Mouse (Mus musculus): Measurements from ENCODE around the gene Slc17a4. TPM values are rescaled to one million over a fixed set of nuclear protein-coding genes. Genes with fewer than 3 reads are reported as not detected.

Gene Slc17a4
- polyA plus RNA-seq, 1 experiment from 2014 or later = not detected

DNA sequence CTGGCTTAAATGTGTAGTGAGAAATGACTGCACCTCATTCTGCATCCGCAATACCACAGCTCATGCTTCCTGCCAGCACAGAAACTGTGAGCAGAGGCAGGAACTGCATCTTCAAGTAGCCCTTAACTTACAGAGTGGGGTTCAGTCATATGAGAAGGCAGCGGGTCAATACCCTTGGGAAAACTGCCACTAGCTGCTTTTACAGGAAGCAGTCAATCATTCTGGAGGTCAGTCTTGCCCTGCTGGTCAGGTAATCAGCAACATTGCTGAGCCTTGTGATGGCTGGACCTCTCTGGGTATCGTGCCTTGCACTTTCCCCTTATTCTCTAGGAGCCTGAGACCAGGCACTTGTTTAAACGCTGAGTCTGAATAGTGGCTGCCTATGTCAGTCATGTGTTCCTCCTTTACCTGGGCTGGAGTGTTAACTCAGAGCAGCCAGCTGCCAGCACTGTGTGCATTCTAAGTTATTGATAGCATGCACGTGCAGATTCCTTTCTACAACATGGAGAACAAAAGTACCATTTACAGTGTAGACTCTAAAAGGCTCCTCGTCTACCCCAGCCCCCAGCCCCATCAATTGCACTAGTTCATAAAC lies 25.7 kb downstream of the Slc17a4 start:
- 35% methylated on average over 6 of the region's 6 CpGs for WGBS
- Histone ChIP-seq H3K9ac (no peak overlapping the region), H3K27me3 (no peaks in the 10 kb centered on the region), H3K9me3 (no peaks in the 10 kb centered on the region), H3K27ac (no peak overlapping the region), H3K4me2 (replicated peaks) (no peak overlapping the region), H3K36me3 (no peaks in the 10 kb centered on the region), H3K4me3 (no peak overlapping the region), H3K4me1 (0 out of 2 replicates have a peak, but pooled peaks cover 6% of the 10 kb centered on the region)
- ATAC-seq (ENCODE audit: insufficient number of reproducible peaks, insufficient read depth, low FRiP score, low TSS enrichment) = no peak

DNA sequence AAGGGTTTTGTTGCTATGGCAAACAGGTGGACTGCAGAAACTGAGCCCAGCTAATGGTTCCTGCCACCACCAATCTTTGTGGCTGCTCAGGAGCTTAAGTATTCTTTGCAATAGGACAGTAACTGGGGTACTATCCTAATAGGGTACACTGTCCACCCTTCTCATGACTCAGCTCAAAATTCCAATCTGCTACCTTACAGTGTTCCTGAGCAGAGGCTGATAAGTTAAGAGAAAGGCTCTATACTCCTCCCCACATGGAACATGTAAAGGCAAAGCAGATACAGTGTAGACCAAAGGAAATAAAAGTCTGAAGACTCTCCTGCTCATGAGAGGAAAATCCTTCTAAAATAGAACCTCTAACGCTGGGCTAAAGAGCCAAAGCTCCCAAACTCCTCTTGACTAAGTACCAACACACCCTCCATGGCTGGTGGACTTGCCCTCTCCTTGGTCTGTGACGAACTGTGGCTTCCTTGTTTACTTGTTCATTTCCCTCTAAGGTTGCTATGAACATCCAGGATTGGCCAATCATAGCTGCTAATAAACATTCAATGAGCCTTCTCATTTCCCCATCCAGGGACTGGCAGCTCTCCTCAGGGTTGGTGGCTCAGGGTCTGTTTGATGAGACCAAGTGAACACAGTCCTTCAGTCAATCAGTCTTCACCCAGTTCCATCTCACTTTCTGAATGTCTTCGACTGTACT lies 27.6 kb downstream of the Slc17a4 start:
- Histone ChIP-seq H3K9me3 (no peaks in the 10 kb centered on the region), H3K4me2 (replicated peaks) (no peak overlapping the region), H3K36me3 (no peaks in the 10 kb centered on the region), H3K27me3 (no peaks in the 10 kb centered on the region), H3K27ac (no peak overlapping the region), H3K4me3 (no peak overlapping the region), H3K4me1 (0 out of 2 replicates have a peak, but pooled peaks cover 6% of the 10 kb centered on the region), H3K9ac (no peak overlapping the region)
- 80% methylated on average over 3 of the region's 3 CpGs for WGBS
- ATAC-seq (ENCODE audit: insufficient number of reproducible peaks, insufficient read depth, low FRiP score, low TSS enrichment) = no peak

DNA sequence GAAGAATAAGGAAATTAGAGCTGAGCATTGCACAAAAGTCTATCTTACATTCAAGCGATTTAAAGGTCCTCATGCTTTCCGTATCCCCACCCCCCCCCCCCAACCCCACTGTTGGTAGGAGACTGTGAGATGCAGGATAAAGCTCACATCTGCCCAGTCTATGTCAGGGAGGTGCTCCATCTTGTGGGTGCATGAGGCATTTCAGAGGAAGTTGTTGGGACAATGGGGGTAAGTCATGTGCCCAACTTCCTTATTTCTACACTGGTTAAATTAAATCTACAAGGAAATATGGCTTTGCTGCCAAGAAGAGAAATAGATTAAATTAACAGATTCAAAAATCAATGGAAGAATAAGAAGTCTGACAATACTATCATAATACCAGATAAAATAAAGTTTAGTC lies 29.3 kb downstream of the Slc17a4 start:
- H3K27me3 ChIP-seq = no peaks in the 10 kb centered on the region
- H3K4me1 ChIP-seq = 0 out of 2 replicates have a peak, but pooled peaks cover 6% of the 10 kb centered on the region
- WGBS = 46% methylated on average over 2 of the region's 2 CpGs
- no peak overlapping the region for H3K4me2 ChIP-seq (replicated peaks)
- H3K36me3 ChIP-seq = no peaks in the 10 kb centered on the region
- no peak overlapping the region for H3K9ac ChIP-seq
- H3K9me3 ChIP-seq = no peaks in the 10 kb centered on the region
- ATAC-seq (ENCODE audit: insufficient number of reproducible peaks, insufficient read depth, low FRiP score, low TSS enrichment) = no peak
- H3K27ac ChIP-seq = no peak overlapping the region
- H3K4me3 ChIP-seq = no peak overlapping the region

DNA sequence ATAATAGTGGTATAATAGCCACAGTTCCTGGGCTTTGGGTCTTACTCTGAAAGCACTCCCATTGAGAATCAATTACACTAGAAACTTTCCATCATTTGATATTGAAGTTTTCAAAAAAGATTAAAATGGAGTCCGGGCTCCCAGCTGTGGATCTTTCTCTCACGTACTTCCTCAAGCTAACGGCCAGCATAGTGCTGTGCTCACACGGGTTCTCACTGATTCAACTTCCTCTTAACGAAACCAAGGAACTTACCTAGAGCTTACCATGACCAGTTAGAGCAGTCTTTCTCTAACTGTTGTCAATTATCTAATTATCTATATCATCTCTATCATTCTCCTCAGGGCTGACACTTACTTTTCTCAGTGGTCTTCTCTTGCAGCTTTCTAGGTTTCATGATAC lies 35.2 kb downstream of the Slc17a4 start:
- H3K4me1 ChIP-seq = no peaks in the 10 kb centered on the region
- WGBS = 83% methylated on average over 5 of the region's 5 CpGs
- no peaks in the 10 kb centered on the region for H3K36me3 ChIP-seq
- H3K9ac ChIP-seq = no peak overlapping the region
- H3K27me3 ChIP-seq = no peaks in the 10 kb centered on the region
- no peaks in the 10 kb centered on the region for H3K9me3 ChIP-seq
- H3K4me2 ChIP-seq (replicated peaks) = no peak overlapping the region
- ATAC-seq (ENCODE audit: insufficient number of reproducible peaks, insufficient read depth, low FRiP score, low TSS enrichment) = no peak
- H3K4me3 ChIP-seq = no peak overlapping the region
- no peak overlapping the region for H3K27ac ChIP-seq

DNA sequence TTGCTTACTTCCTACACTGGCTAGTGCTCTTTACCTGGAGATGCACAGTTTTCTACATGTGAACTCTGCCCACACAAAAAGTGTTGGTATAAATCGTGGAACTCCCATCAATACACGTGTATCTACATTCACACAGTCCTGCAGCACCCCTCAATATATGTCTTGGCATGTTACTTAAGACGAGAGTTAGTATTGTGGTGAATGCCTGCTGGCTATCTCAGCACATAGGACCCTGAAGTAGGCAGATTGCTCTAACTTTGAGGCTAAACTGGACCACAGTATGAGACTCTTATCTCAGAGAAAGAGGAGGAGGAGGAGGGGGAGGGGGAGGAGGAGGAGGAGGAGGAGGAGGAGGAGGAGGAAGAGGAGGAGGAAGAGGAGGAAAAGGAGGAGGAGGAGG lies 35.7 kb downstream of the Slc17a4 start:
- Histone ChIP-seq H3K4me1 (no peaks in the 10 kb centered on the region), H3K4me2 (replicated peaks) (no peak overlapping the region), H3K27me3 (no peaks in the 10 kb centered on the region), H3K4me3 (no peak overlapping the region), H3K9me3 (no peaks in the 10 kb centered on the region), H3K36me3 (no peaks in the 10 kb centered on the region), H3K9ac (no peak overlapping the region), H3K27ac (no peak overlapping the region)
- 82% methylated on average over 3 of the region's 3 CpGs for WGBS
- no peak for ATAC-seq (ENCODE audit: insufficient number of reproducible peaks, insufficient read depth, low FRiP score, low TSS enrichment)

DNA sequence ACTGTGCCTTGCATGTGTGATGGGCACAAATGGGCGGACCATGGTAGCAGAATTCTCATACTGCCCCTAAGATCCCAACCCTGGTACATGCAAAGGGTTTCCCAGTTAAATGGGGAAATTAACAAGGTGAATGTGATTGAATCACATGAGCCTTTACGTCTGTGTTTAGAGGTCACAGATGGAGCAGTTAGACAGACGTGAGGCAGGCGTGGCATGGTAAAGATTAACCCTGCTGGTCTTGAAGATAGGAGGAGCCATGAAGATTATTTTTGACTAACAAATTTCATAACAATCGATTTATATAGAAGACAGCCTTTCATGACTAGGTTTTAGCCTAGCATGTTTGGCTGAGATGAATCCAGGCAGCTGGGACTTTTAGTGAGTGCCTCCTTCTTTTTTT lies 41.7 kb downstream of the Slc17a4 start:
- no peaks in the 10 kb centered on the region for H3K36me3 ChIP-seq
- no peak overlapping the region for H3K4me2 ChIP-seq (replicated peaks)
- no peak overlapping the region for H3K4me3 ChIP-seq
- H3K27ac ChIP-seq = no peak overlapping the region
- H3K9me3 ChIP-seq = no peaks in the 10 kb centered on the region
- no peaks in the 10 kb centered on the region for H3K27me3 ChIP-seq
- H3K4me1 ChIP-seq = no peaks in the 10 kb centered on the region
- no peak overlapping the region for H3K9ac ChIP-seq
- ATAC-seq (ENCODE audit: insufficient number of reproducible peaks, insufficient read depth, low FRiP score, low TSS enrichment) = no peak
- 75% methylated on average over 5 of the region's 5 CpGs for WGBS

DNA sequence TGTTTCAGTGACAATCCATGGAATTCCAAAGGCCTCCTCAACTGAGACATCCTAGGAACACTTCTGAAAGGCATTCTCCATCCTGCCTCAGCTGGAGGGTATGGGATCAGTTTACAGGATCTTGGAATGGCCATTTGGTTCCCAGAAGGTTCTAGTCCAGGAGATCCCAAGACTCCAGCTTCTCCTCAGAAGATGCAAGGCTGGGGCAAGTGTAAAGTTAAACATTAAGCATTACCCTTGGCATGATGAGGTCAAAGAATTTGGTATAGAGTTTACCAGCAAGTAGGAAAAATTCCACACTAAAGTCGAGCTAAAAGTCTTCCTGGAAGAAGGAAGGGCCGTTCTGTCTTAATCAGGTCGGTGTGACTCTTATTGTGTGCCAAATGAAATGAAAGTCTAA lies 44.8 kb downstream of the Slc17a4 start:
- Histone ChIP-seq H3K9me3 (no peaks in the 10 kb centered on the region), H3K27ac (no peak overlapping the region), H3K27me3 (no peaks in the 10 kb centered on the region), H3K9ac (no peak overlapping the region), H3K4me3 (no peak overlapping the region), H3K36me3 (no peaks in the 10 kb centered on the region), H3K4me2 (replicated peaks) (no peak overlapping the region), H3K4me1 (0 out of 2 replicates have a peak, but pooled peaks cover 5% of the 10 kb centered on the region)
- no peak for ATAC-seq (ENCODE audit: insufficient number of reproducible peaks, insufficient read depth, low FRiP score, low TSS enrichment)
- WGBS = 81% methylated on average over 3 of the region's 3 CpGs

DNA sequence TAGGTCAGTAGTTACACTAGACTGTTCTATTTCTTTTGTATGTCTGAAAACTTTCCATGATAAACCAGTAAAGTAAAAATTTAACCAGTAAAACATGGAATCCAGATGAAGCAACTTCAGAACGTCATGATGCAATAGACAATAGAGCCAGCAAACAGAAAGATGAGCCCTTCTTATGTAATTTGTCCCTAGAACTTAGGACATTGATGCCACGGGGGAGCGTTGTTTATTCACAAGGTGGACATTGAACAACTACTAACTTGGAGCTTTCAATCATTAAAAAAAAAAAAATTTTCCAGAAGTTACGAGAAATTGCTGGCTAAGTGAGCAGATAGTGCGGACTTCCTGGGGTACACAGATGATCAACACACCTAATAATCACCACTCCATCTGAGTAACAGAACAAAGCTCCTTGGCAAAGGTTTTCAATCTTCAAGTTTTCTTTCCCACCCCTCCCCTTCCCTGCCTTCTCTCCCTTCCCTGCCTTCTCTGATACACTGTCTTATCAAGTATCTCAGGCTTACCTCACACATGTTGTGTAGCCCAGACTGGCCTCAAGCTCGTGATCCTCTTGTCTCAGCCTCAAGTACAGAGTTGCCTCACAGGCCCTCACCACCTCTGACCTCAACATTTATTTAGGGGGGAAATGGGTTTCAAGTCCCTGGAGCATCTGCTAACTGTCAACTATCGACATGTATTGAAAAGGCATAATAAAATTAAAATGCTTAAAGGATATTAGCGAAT lies 45.8 kb downstream of the Slc17a4 start:
- Histone ChIP-seq H3K27me3 (no peaks in the 10 kb centered on the region), H3K4me1 (0 out of 2 replicates have a peak, but pooled peaks cover 5% of the 10 kb centered on the region), H3K27ac (no peak overlapping the region), H3K4me3 (no peak overlapping the region), H3K4me2 (replicated peaks) (no peak overlapping the region), H3K9ac (no peak overlapping the region), H3K9me3 (no peaks in the 10 kb centered on the region), H3K36me3 (no peaks in the 10 kb centered on the region)
- ATAC-seq (ENCODE audit: insufficient number of reproducible peaks, insufficient read depth, low FRiP score, low TSS enrichment) = no peak
- 85% methylated on average over 8 of the region's 8 CpGs for WGBS

DNA sequence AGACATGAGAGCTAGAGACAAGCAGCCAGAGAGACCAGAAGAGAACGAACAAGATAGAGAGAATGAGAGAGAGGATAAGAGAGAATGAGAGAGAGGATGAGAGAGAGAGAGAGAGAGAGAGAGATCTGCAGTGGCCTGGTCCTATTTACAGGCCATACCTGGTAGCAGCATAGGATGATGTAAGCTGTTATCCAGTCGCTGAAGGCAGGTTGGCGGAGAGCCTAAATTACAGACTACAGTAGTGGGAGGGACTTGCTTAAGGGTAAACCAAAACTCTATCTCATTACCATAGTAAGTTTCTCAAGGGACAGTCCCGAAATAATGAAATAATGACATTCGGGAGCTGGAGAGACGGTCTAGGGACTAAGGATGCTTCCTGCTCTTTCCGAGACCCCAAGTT lies 47.4 kb downstream of the Slc17a4 start, which contains the start of gene Slc17a1:
Gene Slc17a1, plus strand, starts transcription at position 346 of the 400 bp plus-strand sequence.
- Histone ChIP-seq H3K27ac (no peak within 1 kb of the TSS), H3K27me3 (no peaks in the 10 kb centered on the region), H3K4me3 (no peak within 1 kb of the TSS), H3K4me2 (replicated peaks) (no peak within 1 kb of the TSS), H3K4me1 (0 out of 2 replicates have a peak, but pooled peaks cover 5% of the 10 kb centered on the region), H3K9ac (no peak within 1 kb of the TSS), H3K36me3 (no peaks in the 10 kb centered on the region), H3K9me3 (no peaks in the 10 kb centered on the region)
- 81% methylated on average over 7 of the region's 7 CpGs for WGBS
- no peak for ATAC-seq (ENCODE audit: insufficient number of reproducible peaks, insufficient read depth, low FRiP score, low TSS enrichment)

DNA sequence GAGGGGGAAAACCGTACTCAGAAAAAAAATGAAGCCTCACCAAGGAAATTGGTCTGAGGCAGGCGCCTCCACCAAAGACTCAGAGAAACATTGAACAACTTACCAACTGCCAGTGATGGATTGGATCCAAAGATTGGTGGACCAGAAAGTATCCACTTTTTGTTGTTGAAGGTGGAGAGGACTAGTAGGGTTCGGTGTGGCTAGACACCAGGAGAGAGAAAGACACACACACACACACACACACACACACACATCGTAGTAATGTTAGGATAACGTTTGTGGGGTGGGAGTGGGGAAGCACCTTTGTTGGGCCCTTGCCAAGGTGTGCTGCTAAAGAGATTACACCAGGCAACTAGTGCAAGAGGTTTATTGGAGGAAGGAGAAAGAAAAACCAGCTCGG lies 47.8 kb downstream of the Slc17a4 start:
- Histone ChIP-seq H3K4me2 (replicated peaks) (no peak overlapping the region), H3K27me3 (no peaks in the 10 kb centered on the region), H3K27ac (no peak overlapping the region), H3K36me3 (no peaks in the 10 kb centered on the region), H3K9me3 (no peaks in the 10 kb centered on the region), H3K9ac (no peak overlapping the region), H3K4me3 (no peak overlapping the region), H3K4me1 (0 out of 2 replicates have a peak, but pooled peaks cover 5% of the 10 kb centered on the region)
- WGBS = 91% methylated on average over 6 of the region's 6 CpGs
- no peak for ATAC-seq (ENCODE audit: insufficient number of reproducible peaks, insufficient read depth, low FRiP score, low TSS enrichment)

DNA sequence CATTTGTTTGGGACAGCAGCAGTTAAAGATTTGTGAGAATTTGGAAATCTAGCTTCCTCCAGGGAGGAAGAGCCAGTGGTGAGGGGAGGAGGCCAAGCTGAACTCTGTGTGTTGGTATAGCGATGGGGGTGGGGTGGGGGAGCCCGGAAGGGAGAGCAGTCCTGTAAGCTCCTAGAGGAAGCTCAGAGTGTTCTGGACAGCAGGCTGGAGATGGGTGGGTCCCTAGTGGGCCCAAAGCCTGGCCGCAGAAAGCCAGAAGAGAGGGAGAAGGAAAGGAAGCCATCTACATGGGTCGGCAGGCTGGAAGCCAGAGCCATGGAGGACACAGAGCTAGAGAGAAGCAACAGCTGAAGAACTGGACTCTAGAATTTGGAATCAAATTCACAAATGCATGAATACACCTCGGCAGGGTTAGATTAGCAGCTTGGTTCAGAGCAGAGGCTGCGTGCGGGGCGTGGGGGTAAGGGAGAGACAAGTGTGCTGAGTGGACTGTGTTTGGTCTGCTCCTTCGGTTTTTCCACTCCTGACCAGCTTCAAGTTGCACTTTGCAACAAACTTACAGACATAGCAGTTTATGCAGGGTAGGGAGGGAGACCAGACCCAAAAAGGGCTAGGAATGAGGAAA lies 48.6 kb downstream of the Slc17a4 start:
- Histone ChIP-seq H3K36me3 (no peaks in the 10 kb centered on the region), H3K4me2 (replicated peaks) (no peak overlapping the region), H3K4me3 (no peak overlapping the region), H3K4me1 (0 out of 2 replicates have a peak, but pooled peaks cover 5% of the 10 kb centered on the region), H3K27me3 (no peaks in the 10 kb centered on the region), H3K9me3 (no peaks in the 10 kb centered on the region), H3K9ac (no peak overlapping the region), H3K27ac (no peak overlapping the region)
- WGBS = 65% methylated on average over 9 of the region's 9 CpGs
- ATAC-seq (ENCODE audit: insufficient number of reproducible peaks, insufficient read depth, low FRiP score, low TSS enrichment) = no peak
